Mouse (Mus musculus) CH12.LX (cell line): ENCODE measurements around the gene Dexi.

Source experiments
- CHD2 ChIP-seq: IDR thresholded peaks from 2 replicates; pipeline ENCODE4 v1.6.1; 2011; ENCODE audit warnings: low read length, improper control_type of control experiment
- CTCF ChIP-seq, 2 experiments: IDR thresholded peaks in 1 of 2; conservative IDR thresholded peaks in 1 of 2; 2 replicates each; pipeline ENCODE4 v1.5.1; 2011 to 2012; ENCODE audit warnings: low read depth in 2 of 2, low read length in 2 of 2, improper control_type of control experiment in 1 of 2, inconsistent platforms in 1 of 2, mild to moderate bottlenecking in 1 of 2, moderate library complexity in 1 of 2
- EP300 ChIP-seq: IDR thresholded peaks from 2 replicates; pipeline ENCODE4 v1.6.1; 2011; ENCODE audit warnings: low read length, improper control_type of control experiment
- GABPA ChIP-seq: IDR thresholded peaks from 2 replicates; pipeline ENCODE4 v1.6.1; 2012; ENCODE audit warnings: low read depth, low read length, improper control_type of control experiment, inconsistent platforms; ENCODE audit not compliant: insufficient replicate concordance
- NELFE ChIP-seq: IDR thresholded peaks from 2 replicates; pipeline ENCODE4 v1.6.1; 2011; ENCODE audit warnings: low read depth, low read length, improper control_type of control experiment

GRCm38 (mm10) chr16:10549600-10549999, 6.7 kb upstream of the Dexi start:
- no peak for TF ChIP-seq CTCF (conservative IDR thresholded peaks at IDR 0.05 in 1 of 2, IDR thresholded peaks at IDR 0.05 in 1 of 2; ENCODE audit: low read depth in 2 of 2, low read length in 2 of 2)
- no peak for TF ChIP-seq CHD2
- TF ChIP-seq NELFE: no peak
- TF ChIP-seq EP300: no peak
- no peak for TF ChIP-seq GABPA
